Mouse (Mus musculus) kidney, embryonic 14.5 days (tissue): ENCODE data around the gene Ccsap. TPM values are rescaled to one million over a fixed set of nuclear protein-coding genes. Genes with fewer than 3 reads are reported as not detected.

Experiments
- ATAC-seq: fragments of 200-750 bp; cut with Nextera tagmentation; 2 replicates; pipeline ENCODE4 v1.8.0; 2017; ENCODE audit warnings: moderate number of reproducible peaks, mild to moderate bottlenecking, moderate TSS enrichment, moderate library complexity; ENCODE audit not compliant: low FRiP score, low TSS enrichment
- H3K27ac ChIP-seq: fragments of 300-500 bp; sonication (generic); 2 replicates; pipeline ENCODE4 v1.5.1; 2014; ENCODE audit warnings: low read depth, mild to moderate bottlenecking, low read length, moderate library complexity, mixed read lengths
- H3K27me3 ChIP-seq: fragments of 300-500 bp; sonication (generic); 2 replicates; pipeline ENCODE4 v1.6.1; 2014; ENCODE audit warnings: mild to moderate bottlenecking, low read length; ENCODE audit not compliant: control insufficient read depth, insufficient read depth
- H3K36me3 ChIP-seq: fragments of 300-500 bp; sonication (generic); 2 replicates; pipeline ENCODE4 v1.6.1; 2014; ENCODE audit warnings: low read length, mixed read lengths; ENCODE audit not compliant: control insufficient read depth, insufficient read depth
- H3K4me1 ChIP-seq: fragments of 300-500 bp; sonication (generic); 2 replicates; pipeline ENCODE4 v1.6.1; 2014; ENCODE audit warnings: low read length, mixed read lengths; ENCODE audit not compliant: control insufficient read depth, insufficient read depth
- H3K4me2 ChIP-seq: fragments of 300-500 bp; sonication (generic); replicated peaks from 2 replicates; pipeline ENCODE4 v1.6.1; 2014; ENCODE audit warnings: low read depth, mild to moderate bottlenecking, low read length
- H3K4me3 ChIP-seq: fragments of 300-500 bp; sonication (generic); 2 replicates; pipeline ENCODE4 v1.5.1; 2014; ENCODE audit warnings: mild to moderate bottlenecking, low read length
- H3K9ac ChIP-seq: fragments of 300-500 bp; sonication (generic); 2 replicates; pipeline ENCODE4 v1.6.1; 2014; ENCODE audit warnings: low read depth, mild to moderate bottlenecking, low read length, moderate library complexity
- H3K9me3 ChIP-seq: fragments of 300-500 bp; sonication (generic); 2 replicates; pipeline ENCODE4 v1.6.1; 2016; ENCODE audit warnings: low read length; ENCODE audit not compliant: control insufficient read depth
- WGBS: fragments of 180-500 bp; shearing (Covaris S2); extraction: QIAGEN DNeasy Blood & Tissue Kit; methylation state at CpG from one replicate; pipeline ENCODE4 v1.1.7; 2014; 5-methylcytosine and 5-hydroxymethylcytosine counted together
- polyA plus RNA-seq: library from polyadenylated mRNA; unstranded; fragments of >200 nt; fragmentation: Nextera tagmentation; extraction: Ambion mirVana; gene quantifications from 2 replicates; pipeline ENCODE4 v1.2.1, GENCODE M21; 2014

Ccsap gene
- polyA plus RNA-seq, 1 experiment from 2014 or later = 4.0 TPM

DNA sequence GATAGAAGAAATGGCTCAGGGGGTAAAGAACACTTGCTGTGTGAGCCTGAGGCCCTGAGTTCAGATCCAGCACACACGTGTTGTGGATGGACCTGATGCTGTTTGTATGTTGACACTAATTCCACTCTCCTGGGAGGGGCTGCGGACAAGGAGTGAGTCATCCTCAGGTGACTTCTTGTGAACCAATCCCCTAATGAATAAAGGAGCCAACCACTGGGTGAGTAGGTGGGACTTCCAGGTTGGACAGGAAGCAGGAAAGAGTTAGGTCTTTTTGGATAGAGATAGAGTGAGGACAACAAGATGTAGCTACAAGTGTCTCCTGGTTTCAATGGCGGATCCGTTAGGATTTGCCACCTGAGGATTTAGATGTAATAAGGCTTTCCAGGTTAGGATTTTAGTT, 10.7 kb downstream of the Ccsap start:
- 85% methylated on average over 4 of the region's 4 CpGs for WGBS
- H3K27me3 ChIP-seq = no peaks in the 10 kb centered on the region
- H3K9me3 ChIP-seq = no peaks in the 10 kb centered on the region
- H3K9ac ChIP-seq = no peak overlapping the region
- H3K36me3 ChIP-seq = no peaks in the 10 kb centered on the region
- H3K4me2 ChIP-seq = no peak overlapping the region
- ATAC-seq = no peak
- no peak overlapping the region for H3K4me3 ChIP-seq
- H3K27ac ChIP-seq = no peak overlapping the region
- no peaks in the 10 kb centered on the region for H3K4me1 ChIP-seq

DNA sequence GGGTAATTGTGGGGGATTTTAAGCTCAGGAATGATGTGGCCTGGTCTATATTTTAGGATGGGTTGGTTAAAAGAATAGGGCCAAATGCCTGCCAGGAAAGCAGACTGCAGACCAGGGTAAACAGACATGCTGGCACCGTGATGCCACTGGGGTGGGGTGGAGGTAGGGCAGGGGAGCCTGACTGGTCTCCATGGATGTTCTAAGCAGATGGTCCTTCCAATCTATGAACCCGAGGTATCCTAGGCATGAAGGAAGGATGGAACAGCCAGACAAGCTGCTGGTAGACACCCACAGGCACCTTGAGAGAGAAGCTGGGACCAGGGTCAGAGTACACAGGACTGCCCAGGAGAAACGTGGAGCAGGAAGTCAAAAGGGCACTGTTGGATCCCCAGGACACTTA, 12.5 kb downstream of the Ccsap start:
- 70% methylated on average over 3 of the region's 3 CpGs for WGBS
- H3K27me3 ChIP-seq = no peaks in the 10 kb centered on the region
- no peak for ATAC-seq

DNA sequence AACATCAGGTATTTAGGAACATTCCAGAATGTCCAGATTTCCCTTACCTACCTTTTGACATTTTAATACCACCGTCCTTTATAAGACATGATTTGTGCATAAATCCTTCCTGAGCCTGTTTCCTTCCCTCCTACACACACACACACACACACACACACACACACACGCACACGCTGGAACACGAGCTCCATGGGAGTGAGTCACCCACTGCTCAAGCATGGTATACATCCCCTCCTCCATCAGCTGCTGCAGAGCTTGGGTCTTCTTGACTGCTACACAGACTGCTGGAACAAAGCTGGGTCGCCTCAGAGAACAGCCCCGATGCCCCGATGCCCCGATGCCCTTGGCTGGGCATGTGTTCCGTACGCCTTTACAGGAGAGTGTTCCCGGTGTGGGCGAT, 13.5 kb downstream of the Ccsap start:
- no peak overlapping the region for H3K4me2 ChIP-seq
- no peak overlapping the region for H3K27ac ChIP-seq
- H3K27me3 ChIP-seq = no peaks in the 10 kb centered on the region
- H3K9me3 ChIP-seq = no peaks in the 10 kb centered on the region
- no peak overlapping the region for H3K9ac ChIP-seq
- WGBS = 81% methylated on average over 12 of the region's 12 CpGs
- H3K4me3 ChIP-seq = no peak overlapping the region
- no peaks in the 10 kb centered on the region for H3K4me1 ChIP-seq
- ATAC-seq = no peak
- H3K36me3 ChIP-seq = no peaks in the 10 kb centered on the region

More for the DNA sequence above, 12.5 kb downstream of the Ccsap start:
- Histone ChIP-seq H3K9me3 (no peaks in the 10 kb centered on the region), H3K9ac (no peak overlapping the region), H3K36me3 (no peaks in the 10 kb centered on the region), H3K4me2 (no peak overlapping the region), H3K4me1 (no peaks in the 10 kb centered on the region), H3K27ac (no peak overlapping the region), H3K4me3 (no peak overlapping the region)

DNA sequence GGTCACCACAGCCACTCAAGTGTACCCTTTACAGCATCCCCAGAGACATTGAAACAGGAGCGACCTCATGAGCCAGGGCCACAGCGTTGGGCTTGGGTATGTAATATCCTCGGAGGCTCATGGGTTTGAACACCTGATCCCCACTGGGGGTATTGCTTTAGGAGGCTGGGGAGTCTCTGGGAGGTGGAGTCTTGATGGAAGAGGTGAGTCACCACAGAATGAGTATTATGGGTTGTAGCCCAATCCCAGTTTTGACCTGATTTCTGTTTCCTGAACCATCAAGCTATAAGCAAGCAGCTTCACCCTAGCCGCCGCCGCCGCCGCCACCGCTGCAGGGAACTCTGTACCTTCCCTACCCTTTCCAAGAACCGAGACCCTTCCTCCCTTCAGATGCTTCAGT, 14.0 kb downstream of the Ccsap start:
- no peaks in the 10 kb centered on the region for H3K9me3 ChIP-seq
- H3K4me1 ChIP-seq = no peaks in the 10 kb centered on the region
- no peak overlapping the region for H3K4me2 ChIP-seq
- no peaks in the 10 kb centered on the region for H3K27me3 ChIP-seq
- WGBS = 92% methylated on average over 10 of the region's 10 CpGs
- ATAC-seq = no peak
- H3K36me3 ChIP-seq = no peaks in the 10 kb centered on the region
- H3K27ac ChIP-seq = no peak overlapping the region
- no peak overlapping the region for H3K9ac ChIP-seq
- no peak overlapping the region for H3K4me3 ChIP-seq

DNA sequence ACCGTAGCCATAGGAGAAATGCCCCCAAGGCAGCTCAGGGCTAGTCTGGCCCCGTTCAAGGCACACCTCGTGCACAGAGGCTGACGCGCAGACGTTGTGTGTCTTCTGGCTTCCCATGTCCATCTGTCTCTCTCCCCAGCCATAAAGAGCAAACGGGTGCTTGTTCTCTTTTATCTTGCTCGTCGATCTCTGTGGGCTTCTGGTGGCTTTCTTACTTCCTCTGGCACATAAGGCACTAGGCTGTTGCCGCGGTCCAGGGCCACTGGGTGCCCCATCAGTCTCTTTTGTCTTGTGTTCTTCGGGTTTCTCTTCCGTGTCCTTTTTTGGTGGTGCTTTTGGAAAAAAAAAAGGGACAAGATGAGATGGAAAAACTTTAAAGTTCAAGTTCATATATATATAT, 14.9 kb downstream of the Ccsap start:
- no peaks in the 10 kb centered on the region for H3K9me3 ChIP-seq
- H3K27me3 ChIP-seq = no peaks in the 10 kb centered on the region
- H3K4me3 ChIP-seq = no peak overlapping the region
- no peak overlapping the region for H3K27ac ChIP-seq
- H3K4me1 ChIP-seq = no peaks in the 10 kb centered on the region
- no peak overlapping the region for H3K9ac ChIP-seq
- no peak for ATAC-seq
- WGBS = 73% methylated on average over 13 of the region's 13 CpGs
- no peaks in the 10 kb centered on the region for H3K36me3 ChIP-seq
- no peak overlapping the region for H3K4me2 ChIP-seq

DNA sequence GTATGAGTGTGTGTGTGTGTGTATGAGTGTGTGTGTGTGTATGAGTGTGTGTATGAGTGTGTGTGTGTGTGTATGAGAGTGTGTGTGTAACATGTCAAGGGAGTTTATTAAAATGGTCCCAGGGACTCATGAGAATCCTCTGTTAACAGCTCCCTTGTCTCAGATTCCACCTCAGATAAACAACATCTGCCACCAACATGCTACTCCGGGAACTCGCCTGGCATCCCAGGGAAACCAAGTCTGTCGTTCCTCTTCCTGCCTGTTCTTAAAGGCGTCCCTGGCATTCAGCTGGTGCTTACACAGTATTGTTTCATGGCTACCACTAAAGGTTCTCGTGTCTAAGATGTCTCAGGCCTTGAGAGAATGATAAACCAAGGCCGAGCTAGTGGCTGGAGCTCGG, 15.7 kb downstream of the Ccsap start:
- no peak overlapping the region for H3K4me2 ChIP-seq
- H3K4me1 ChIP-seq = no peaks in the 10 kb centered on the region
- H3K27ac ChIP-seq = no peak overlapping the region
- H3K36me3 ChIP-seq = no peaks in the 10 kb centered on the region
- H3K9me3 ChIP-seq = no peaks in the 10 kb centered on the region
- no peak for ATAC-seq
- H3K27me3 ChIP-seq = no peaks in the 10 kb centered on the region
- 80% methylated on average over 7 of the region's 7 CpGs for WGBS
- no peak overlapping the region for H3K9ac ChIP-seq
- no peak overlapping the region for H3K4me3 ChIP-seq

DNA sequence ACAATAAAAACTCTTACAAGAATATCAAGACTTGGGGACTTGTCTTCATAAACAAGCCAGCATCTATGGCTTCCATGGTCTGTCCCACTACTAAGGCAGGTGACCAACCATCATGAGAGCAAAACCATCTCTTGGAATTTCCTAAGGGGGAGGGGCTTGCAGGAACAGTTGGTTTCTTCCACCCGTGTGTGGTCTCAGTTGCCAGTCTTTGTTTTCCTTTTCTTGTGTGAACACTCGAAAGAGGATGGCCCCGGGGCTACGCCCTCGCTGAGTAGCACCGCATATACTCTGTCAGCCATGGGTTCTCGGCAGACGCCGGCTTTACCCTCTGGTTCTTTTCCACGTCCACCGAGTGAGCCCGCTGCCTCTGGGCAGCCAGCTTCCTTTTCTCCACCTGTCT, 17.9 kb downstream of the Ccsap start:
- H3K27me3 ChIP-seq = no peaks in the 10 kb centered on the region
- H3K4me2 ChIP-seq = no peak overlapping the region
- no peaks in the 10 kb centered on the region for H3K36me3 ChIP-seq
- H3K9ac ChIP-seq = no peak overlapping the region
- no peak overlapping the region for H3K4me3 ChIP-seq
- ATAC-seq = no peak
- no peaks in the 10 kb centered on the region for H3K4me1 ChIP-seq
- H3K9me3 ChIP-seq = no peaks in the 10 kb centered on the region
- no peak overlapping the region for H3K27ac ChIP-seq
- 89% methylated on average over 12 of the region's 12 CpGs for WGBS

DNA sequence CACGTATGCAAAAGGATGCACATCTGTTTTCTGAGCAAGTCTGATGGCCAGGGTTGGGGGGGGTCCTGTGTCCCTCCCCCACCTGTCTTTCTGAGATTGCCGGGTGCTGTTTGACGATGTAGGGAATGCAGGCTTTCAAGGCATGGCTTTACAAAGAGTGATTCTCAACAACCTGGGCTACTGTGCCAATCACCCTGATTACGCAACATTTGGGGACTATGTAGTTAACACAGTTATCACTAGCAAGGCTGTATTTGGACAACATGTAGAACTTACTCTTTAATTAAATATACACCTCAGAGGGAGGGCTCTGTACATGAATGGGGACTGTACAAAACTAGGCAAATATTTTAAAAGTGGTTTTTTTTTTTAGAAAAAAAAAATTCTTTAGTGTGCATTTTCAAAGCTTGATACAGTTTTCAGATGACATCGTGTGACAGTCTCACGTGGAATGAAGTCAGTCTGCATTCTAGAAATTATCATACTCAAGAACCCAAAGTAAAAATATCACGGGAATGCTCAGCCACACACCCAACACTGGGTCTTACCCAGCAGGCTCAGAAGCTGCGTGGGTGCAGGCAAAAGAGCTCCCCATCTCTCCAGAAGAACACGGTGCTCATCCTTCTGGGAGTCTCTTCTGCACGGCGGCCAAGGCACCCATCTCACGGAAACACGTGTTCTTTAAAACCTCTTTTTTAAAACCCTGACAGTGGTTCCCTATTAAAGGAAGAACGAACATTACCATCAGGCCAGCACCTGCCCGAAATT, 19.2 kb downstream of the Ccsap start:
- H3K4me3 ChIP-seq = no peak overlapping the region
- ATAC-seq = no peak
- H3K27me3 ChIP-seq = no peaks in the 10 kb centered on the region
- no peak overlapping the region for H3K9ac ChIP-seq
- no peaks in the 10 kb centered on the region for H3K36me3 ChIP-seq
- H3K27ac ChIP-seq = no peak overlapping the region
- WGBS = 93% methylated on average over 15 of the region's 15 CpGs
- no peak overlapping the region for H3K4me2 ChIP-seq
- no peaks in the 10 kb centered on the region for H3K4me1 ChIP-seq
- H3K9me3 ChIP-seq = no peaks in the 10 kb centered on the region

DNA sequence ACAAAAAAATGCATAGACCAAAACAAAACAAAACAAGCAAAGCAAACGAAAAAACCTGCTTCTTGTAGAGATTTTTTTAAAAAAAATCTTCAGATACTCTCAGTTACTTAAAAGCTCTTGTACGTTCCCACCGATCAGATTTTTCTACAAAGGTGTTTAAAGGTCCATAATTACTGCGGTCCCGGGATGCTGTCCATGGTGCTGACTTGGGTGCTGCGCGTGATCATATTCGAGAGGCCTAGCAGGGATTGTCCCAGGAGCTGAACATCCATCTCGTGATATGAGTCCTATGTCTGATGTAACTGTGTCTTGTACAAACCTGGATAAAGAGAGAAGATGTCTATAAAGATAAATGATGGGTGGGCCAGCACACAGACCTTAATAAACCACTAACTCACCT, 21.5 kb downstream of the Ccsap start:
- WGBS = 72% methylated on average over 9 of the region's 9 CpGs
- Histone ChIP-seq H3K4me1 (no peaks in the 10 kb centered on the region), H3K9me3 (no peaks in the 10 kb centered on the region), H3K27me3 (no peaks in the 10 kb centered on the region), H3K4me3 (no peak overlapping the region), H3K27ac (no peak overlapping the region), H3K4me2 (no peak overlapping the region), H3K36me3 (peaks cover 16% of the 10 kb centered on the region), H3K9ac (no peak overlapping the region)
- ATAC-seq = no peak
